Mouse (Mus musculus): ENCODE data around the gene Ociad2.

GRCm38 (mm10) chr5:73359752-73360141 lies 18.9 kb upstream of the Ociad2 start:
- TF ChIP-seq CTCF (IDR thresholded peaks at IDR 0.05; ENCODE audit: low read depth, low read length) (no peak), POLR2A (IDR thresholded peaks at IDR 0.05; ENCODE audit: extremely low read depth, insufficient read depth, low read length) (no peak)
